Mouse (Mus musculus) adrenal gland, postnatal 4 days (tissue): ENCODE measurements around the gene Tmc6. TPM values are rescaled to one million over a fixed set of nuclear protein-coding genes. Genes with fewer than 3 reads are reported as not detected.
"Not testable (repeated sequence)": the region's sequence is repeated elsewhere in the genome, so short reads cannot be mapped to it uniquely, and the experiment has no call there.

ENCODE experiments used
- DNase-seq, 2 experiments: peaks; one replicate each; pipeline ENCODE4 v3.0.0; 2021 to 2022; ENCODE audit warnings: low spot score in 2 of 2, mixed read lengths in 2 of 2
- total RNA-seq, 2 experiments: library from RNA; stranded (reverse); gene quantifications; 2 replicates each; pipeline ENCODE4 v1.2.3; 2021

Tmc6 gene
- total RNA-seq, 2 experiments from 2014 or later: 49.7 to 55.0 TPM

DNA sequence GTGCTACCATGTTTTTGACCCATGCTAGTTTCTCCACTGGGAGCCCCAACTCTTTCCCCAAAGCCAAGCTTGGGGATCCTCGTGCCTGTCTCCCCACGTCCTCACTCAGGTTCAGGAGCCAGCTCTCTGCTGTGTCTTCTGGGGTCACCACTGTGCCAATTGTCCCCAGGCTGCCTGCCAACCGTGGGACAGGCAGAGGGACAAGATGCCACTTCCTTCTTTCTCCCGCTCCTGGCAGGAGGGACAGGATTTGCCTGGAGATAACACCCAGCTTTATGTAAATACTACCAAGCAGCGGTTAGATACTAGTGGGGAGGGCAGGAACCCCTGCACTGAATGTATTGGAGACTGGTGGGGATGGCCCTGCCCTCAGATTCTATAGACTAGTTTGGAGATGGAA lies 31.9 kb upstream of the Tmc6 start:
- DNase-seq: no peak

DNA sequence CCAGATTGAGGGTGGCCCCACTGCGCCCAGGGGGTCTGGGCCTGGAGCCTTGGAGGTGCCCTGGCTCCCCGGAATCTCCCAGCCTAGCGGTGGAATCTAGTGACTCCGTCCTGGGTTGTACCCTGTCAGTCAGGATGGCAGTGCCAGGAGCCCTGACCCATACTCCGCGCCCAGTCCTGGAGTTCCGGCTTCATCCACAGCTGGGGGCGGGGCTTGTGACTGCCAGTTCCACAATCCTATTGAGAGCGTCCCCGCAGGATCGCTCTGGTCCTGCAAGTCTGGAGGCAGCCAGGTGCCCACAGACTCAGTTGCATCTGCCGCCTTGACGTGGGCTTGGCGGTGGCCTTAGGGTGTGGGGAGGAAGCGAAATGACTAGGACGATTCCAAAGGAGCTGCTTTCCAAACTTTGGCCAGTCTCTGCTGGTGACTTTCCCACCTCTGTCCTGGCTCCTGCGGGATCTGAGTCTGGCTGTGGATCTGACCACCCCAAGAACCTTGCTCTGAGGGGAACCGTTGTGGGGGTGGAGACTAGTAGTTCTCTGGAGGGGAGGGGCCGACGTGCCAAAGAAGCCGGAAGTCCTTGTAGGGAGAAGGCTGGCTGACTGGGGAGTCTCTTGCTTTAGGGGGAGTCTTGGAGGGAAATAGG lies 28.5 kb upstream of the Tmc6 start:
- peak; percentile 72 to 82 for DNase-seq

DNA sequence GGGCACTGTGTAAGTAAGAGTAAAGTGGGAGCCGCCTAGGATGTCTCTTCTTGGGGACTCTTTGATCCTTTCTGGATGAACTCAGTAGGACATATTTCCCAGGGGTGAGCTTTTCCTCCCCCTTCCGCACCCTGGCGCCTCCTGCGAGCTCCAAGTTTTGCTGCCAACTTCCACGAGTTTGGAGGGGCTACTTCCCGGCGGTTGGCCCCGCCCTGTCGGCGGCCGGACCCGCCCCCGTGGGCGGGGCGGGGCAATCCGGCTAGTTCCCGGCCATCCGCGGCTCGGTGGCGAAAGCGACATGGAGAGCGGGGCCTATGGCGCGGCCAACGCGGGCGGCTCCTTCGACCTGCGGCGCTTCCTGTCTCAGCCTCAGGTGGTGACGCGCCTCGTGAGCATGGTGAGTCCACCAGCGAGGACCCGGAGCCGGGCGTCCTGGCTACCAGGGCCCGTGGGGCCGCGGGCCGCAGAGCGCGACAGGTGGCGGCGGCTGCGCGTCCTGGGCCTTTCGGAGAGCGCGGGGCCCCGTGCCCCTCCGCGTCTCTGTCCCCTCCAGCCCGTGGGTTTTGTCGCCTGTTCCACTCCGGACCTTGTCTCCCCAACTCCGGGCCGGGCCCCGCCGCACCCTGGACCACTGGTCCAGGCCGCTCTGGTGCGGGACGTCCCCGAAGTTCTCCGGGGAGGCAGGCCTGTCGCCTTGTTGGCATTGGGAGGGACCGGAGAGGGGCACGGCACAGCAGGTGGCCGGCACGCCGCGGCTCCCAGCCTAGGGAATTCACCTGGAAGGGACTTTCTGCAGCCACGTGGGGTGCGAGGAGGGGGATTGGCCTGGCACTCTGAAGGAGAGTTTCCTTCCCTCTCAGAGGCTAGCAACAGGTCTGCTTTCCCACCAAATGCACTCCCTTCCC lies 27.7 kb upstream of the Tmc6 start, which contains the start of the genes Gm20708 and Syngr2:
Gene Gm20708 (plus strand): TSS at position 262 of the 905 bp plus-strand sequence.
Gene Syngr2 (plus strand): TSS at position 262 of the 905 bp plus-strand sequence.
- DNase-seq: peak in 1 of 2 experiments; percentile 51

GRCm38 (mm10) chr11:117806781-117807180 lies 24.8 kb upstream of the Tmc6 start:
- no peak for DNase-seq

- DNase-seq: no peak
These were observed 21.2 kb upstream of the Tmc6 start for GRCm38 (mm10) chr11:117803166-117803688.

- no peak for DNase-seq
These were observed 19.7 kb upstream of the Tmc6 start for GRCm38 (mm10) chr11:117801650-117802049.

DNA sequence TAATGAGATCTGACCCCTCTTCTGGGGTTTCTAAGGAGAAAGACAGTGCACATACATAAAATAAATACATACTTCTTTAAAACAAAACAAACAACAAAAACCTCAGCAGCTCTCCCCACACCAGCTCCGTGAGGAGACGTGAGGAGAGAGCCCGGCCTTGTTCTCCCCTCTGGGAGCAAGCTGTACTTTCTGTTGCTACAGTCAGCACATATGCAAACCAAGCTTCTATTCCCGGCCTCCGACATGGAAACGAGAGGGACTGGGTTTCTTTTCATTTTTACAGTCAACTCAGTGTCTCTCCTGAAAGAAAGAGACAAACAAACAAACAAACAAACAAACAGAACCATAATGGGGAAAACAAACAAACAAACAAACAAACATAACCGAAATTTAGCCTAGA lies 18.0 kb upstream of the Tmc6 start:
- DNase-seq: no peak

- no peak for DNase-seq
These were observed 17.2 kb upstream of the Tmc6 start for GRCm38 (mm10) chr11:117799174-117799573.

GRCm38 (mm10) chr11:117798160-117798541 lies 16.2 kb upstream of the Tmc6 start:
- DNase-seq: no peak

DNA sequence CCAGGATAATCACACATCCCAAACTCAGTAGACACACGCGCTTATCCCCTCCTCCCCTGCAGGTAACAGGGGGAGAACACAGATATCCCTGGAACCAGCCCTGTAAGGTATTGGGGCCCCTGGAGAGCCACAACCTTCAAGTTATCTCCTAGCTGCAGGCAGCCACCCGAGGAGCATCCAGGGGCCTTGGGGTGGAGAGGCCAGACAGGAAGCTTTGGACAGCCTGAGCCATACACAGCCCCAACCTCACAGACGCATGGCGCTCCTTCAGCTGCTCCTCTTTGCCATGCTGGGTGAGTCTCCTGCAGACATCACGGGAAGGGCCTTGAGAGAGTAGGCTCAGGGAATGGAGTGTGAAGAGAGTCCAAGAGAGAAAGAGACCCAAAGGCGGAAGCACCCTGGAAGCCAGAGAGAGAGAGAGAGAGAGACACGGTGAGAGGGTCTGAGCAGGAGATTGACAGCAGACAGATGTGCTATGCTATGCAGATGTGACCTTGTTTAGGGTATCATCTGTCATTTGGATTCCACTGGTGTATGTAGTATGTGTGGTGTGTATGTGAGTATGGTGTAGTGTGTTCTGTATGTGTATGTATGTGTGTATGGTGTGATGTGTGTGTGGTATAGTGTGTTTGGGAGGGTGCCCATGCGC lies 15.6 kb upstream of the Tmc6 start, which contains the start of gene 6030468B19Rik:
Gene 6030468B19Rik (plus strand): TSS at position 150 of the 649 bp plus-strand sequence.
- no peak for DNase-seq

GRCm38 (mm10) chr11:117796954-117797353 lies 15.0 kb upstream of the Tmc6 start:
- DNase-seq: no peak

DNA sequence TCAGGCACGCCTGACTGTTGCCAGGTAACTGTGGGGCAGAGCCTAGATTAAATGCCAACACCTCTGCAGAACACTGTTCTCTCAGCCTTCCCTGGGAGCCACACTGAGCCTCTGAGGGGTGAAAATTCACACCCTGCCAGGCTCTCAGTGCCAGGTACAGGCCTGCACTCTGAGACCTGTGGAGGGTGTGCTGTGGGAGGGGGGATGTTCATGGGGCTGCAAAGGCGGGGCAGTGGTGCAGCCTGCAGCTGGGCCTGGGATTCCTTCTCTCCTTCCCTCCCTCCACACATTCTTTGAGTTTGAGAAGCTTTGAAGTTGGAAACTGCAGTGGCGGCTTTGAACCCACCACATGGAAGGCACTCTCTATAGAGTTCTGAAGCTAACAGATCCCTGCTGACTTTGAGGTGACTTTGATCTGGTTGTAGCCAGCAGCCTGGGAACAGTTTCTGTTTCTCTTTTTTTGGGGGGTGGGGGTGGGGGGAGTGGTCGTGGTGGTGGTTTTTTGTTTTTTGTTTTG lies 12.1 kb upstream of the Tmc6 start:
- no peak for DNase-seq

DNA sequence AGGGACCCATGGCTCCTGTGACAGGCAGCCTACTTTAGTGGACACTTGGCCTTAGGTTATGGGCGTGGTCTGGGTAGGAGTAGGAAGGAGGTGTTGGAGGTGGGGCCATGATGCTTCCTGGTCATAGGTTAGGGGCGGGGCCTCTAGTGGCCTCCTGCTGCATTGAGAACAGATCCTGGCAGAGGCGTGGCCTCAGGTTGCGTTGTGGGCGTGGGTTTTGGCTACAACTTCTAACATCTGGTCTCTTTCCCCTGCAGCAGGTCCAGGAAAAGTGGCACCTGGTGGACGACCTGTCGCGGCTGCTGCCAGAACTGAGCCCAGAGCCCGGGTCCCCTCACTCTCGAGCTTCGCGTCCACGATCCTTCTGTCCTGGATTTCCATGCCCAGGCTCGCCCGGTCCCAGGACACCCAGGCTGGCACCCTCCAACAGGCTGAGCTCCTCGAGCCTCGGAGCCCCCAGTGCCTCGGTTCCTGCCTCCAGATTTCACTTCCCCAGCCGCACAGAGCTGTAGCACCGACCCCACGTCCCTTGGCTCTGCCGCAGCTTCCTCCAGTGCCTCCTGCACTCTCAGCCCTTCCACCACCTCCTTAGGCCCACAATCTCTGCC lies 10.4 kb upstream of the Tmc6 start:
- no peak for DNase-seq

DNA sequence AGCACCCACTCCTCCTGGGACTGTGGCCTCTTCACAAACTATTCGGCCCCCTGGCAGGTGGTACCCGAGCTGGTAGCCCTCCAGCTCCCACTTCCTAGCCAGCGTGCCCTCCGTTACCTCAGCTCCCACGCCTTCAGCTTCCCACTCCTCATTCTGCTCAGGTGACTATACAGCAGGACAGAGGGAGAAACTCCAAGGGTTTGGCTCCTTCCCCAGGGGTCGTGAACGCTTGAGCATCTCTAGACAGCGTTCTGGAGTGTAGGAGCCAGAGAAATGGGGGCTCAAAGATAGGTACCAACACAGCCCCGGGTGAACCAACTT lies 9.4 kb upstream of the Tmc6 start:
- DNase-seq: no peak

DNA sequence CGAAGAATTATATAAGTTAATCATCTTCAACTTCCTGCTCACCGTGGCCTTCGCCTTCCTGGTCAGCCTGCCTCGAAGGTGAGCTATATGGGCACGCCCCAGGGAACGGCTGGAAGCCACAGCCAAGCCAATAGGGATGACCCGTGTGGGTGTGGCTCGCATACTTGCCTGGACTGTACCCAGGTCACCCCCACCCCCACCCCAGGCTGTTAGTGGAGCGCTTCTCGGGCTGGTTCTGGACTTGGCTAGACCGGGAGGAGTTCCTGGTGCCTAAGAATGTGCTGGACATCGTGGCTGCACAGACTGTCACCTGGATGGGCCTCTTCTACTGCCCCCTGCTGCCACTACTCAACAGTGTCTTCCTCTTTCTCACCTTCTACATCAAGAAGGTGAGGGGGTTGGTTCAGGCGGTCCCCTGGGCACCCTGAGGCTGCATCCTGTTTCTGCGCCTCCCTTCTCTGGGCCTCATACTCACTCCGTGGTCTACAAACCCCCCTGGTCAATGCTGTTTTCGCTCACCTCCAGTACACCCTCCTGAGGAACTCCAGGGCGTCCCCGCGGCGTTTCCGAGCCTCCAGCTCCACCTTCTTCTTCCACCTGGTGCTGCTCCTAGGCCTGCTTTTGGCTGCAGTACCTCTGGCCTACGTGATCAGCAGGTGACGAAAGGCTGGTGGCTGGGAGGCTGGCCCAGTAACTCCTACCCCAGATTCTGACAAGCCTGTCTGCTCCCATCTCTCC lies 8.9 kb upstream of the Tmc6 start:
- DNase-seq: no peak

- peak in 1 of 2 experiments; percentile 61 for DNase-seq
These were observed 8.3 kb upstream of the Tmc6 start for GRCm38 (mm10) chr11:117790286-117790685.

- DNase-seq: not testable (repeated sequence)
These were observed 6.5 kb upstream of the Tmc6 start for GRCm38 (mm10) chr11:117788481-117788880.

DNA sequence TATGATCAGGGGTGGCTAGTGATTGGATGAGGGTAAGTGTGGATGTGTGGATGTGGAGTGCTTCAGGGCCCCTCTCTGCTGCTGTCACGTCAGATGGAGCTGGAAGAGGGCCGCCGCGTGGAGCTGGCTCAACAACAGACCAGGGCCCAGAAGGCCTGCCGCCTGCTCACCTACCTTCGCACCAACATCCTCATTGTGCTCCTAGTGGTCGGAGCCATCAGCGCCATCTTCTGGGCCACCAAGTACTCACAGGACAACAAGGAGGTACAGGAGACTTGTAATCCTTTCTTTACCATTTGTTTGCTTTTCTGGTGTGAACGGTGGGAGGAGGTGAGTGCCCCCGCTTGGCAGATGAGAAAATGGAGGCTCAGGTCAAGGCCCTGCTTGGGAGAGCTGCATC lies 4.3 kb upstream of the Tmc6 start:
- no peak for DNase-seq

DNA sequence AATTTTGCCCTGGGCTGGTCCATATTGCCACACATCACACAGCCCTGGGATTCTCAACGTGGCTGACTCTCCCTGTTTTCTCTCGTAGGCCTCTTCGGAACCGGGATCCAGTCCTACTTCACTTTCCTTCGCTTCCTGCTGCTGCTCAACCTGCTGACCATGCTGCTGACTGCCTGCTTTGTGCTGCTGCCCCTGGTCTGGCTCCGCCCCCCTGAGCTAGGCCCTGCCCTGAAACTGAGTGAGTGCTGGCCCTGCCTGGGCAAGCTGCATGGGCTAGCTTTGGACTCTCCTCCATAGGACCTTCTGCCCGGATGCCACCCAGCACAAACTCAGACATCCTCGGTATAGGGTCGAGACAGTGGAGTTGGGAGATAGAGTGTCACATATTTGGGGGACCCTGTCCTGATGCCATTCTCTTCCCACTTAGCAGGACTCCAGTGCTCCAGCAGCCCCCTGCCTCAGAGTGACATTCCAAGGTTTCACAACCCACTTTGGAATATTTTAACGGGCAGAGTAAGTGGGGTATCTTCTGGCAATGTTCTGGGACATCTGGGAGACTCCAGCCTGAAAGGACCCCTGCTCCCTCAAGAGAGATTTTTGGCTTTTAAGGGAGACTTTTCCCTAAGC lies 1.8 kb upstream of the Tmc6 start:
- DNase-seq: no peak

- DNase-seq: no peak
These were observed 1.1 kb upstream of the Tmc6 start for GRCm38 (mm10) chr11:117783089-117783488.
